Comparison of ENCODE assay signal across 8 mouse cellular contexts in genomic region chr14:77484951-77485447, GRCm38 (mm10).
DNase-seq lines count a peak whose midpoint lies in the region; ATAC-seq lines count a peak whose summit lies in the region.

No protein-coding gene starts in this region.

- H3K4me1 ChIP-seq in embryonic facial prominence, embryonic 14.5 days (ENCODE audit: control insufficient read depth, insufficient read depth, low read length) = no peaks in the 10 kb centered on the region
- H3K4me1 ChIP-seq in embryonic facial prominence, embryonic 10.5 days = 0 out of 2 replicates have a peak, but pooled peaks cover 2% of the 10 kb centered on the region

- DNase-seq in embryonic facial prominence, embryonic 14.5 days (ENCODE audit: low spot score) = peak; percentile 50
- DNase-seq in embryonic facial prominence, embryonic 10.5 days (ENCODE audit: low spot score) = no peak
- peak; percentile 82 for DNase-seq in 3134 (ENCODE audit: extremely low read depth, insufficient read length, low spot score)
- peak; percentile 75 for DNase-seq in cerebellum, adult 9-10 months
- peak; percentile 75 for DNase-seq in heart, postnatal 14 days
- peak; percentile 43 to 55 for DNase-seq in left cerebral cortex, adult 18-20 months (ENCODE audit: low spot score in 2 of 2)
- DNase-seq in urinary bladder, postnatal 36 days (ENCODE audit: low spot score in 2 of 2) = peak; percentile 44 to 74
- no peak for DNase-seq in retina, embryonic 14.5 days (ENCODE audit: low spot score)

- no peak overlapping the region for H3K4me3 ChIP-seq in embryonic facial prominence, embryonic 14.5 days (ENCODE audit: low read depth, low read length)
- no peak overlapping the region for H3K4me3 ChIP-seq in embryonic facial prominence, embryonic 10.5 days

- 77% methylated on average over 8 of the region's 8 CpGs for WGBS in embryonic facial prominence, embryonic 14.5 days
- 90% methylated on average over 8 of the region's 8 CpGs for WGBS in embryonic facial prominence, embryonic 10.5 days

- H3K27me3 ChIP-seq in embryonic facial prominence, embryonic 14.5 days (replicated peaks; ENCODE audit: control insufficient read depth, insufficient read depth, low read length) = no peaks in the 10 kb centered on the region
- no peaks in the 10 kb centered on the region for H3K27me3 ChIP-seq in embryonic facial prominence, embryonic 10.5 days (replicated peaks; ENCODE audit: low read depth, poor library complexity, severe bottlenecking)

- no peak overlapping the region for H3K27ac ChIP-seq in embryonic facial prominence, embryonic 14.5 days (replicated peaks; ENCODE audit: low read depth, low read length)
- H3K27ac ChIP-seq in embryonic facial prominence, embryonic 10.5 days (replicated peaks) = no peak overlapping the region

- no peak overlapping the region for H3K9ac ChIP-seq in embryonic facial prominence, embryonic 14.5 days (ENCODE audit: low read depth, low read length)

- H3K9me3 ChIP-seq in embryonic facial prominence, embryonic 14.5 days (ENCODE audit: control insufficient read depth, low read length) = no peaks in the 10 kb centered on the region
- H3K9me3 ChIP-seq in embryonic facial prominence, embryonic 10.5 days = no peaks in the 10 kb centered on the region

- ATAC-seq in embryonic facial prominence, embryonic 14.5 days (ENCODE audit: low read depth) = 0 out of 2 replicates have a peak, but pooled peaks have one; percentile 34

- no peaks in the 10 kb centered on the region for H3K36me3 ChIP-seq in embryonic facial prominence, embryonic 14.5 days (ENCODE audit: control insufficient read depth, insufficient read depth, low read length)
- H3K36me3 ChIP-seq in embryonic facial prominence, embryonic 10.5 days (replicated peaks) = no peaks in the 10 kb centered on the region

- H3K4me2 ChIP-seq in embryonic facial prominence, embryonic 14.5 days (ENCODE audit: low read depth, low read length) = no peak overlapping the region

- intact Hi-C loops in heart, postnatal 14 days (cut with DNase I) = loop anchor here (10.0 kb wide), 1 partner anchor 330 kb away; the partner anchor contains the start of gene Enox1

Comparison
In these comparisons a context has a peak if more than half of its experiments do, and no peak if none do; other contexts are left out.
1. DNase-seq: peak in embryonic facial prominence, embryonic 14.5 days (single experiment), 3134 (single experiment), cerebellum, adult 9-10 months (single experiment), heart, postnatal 14 days (2 of 2), left cerebral cortex, adult 18-20 months (2 of 2) and urinary bladder, postnatal 36 days (2 of 2); none in embryonic facial prominence, embryonic 10.5 days (single experiment) and retina, embryonic 14.5 days (single experiment).